Mouse (Mus musculus): ENCODE data around the gene Tex21.
"Not testable (repeated sequence)": the region's sequence is repeated elsewhere in the genome, so short reads cannot be mapped to it uniquely, and the experiment has no call there.

DNA sequence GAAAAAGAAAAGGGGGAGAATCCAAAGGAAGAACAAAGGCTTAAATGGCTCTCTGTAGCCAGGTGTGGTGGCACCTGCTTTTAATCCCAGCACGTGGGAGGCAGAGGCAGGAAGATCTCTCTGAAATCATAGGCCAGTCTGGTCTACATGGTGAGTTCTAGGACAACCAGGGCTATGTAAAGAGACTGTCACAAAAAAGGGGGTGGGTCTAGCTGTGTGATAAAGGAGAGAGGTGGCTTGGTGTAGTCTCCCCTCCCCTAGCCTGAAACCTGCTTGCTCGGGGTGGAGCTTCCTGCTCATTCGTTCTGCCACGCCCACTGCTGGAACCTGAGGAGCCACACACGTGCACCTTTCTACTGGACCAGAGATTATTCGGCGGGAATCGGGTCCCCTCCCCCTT lies 24.4 kb downstream of the Tex21 start:
- TF ChIP-seq CTCF (IDR thresholded peaks at IDR 0.05 in 2 of 3, conservative IDR thresholded peaks at IDR 0.05 in 1 of 3; ENCODE audit: control insufficient read depth in 1 of 3, insufficient read depth in 1 of 3, low read depth in 2 of 3, low read length in 3 of 3, poor library complexity in 1 of 3, severe bottlenecking in 1 of 3); MXI1 (IDR thresholded peaks at IDR 0.05; ENCODE audit: low read depth, low read length); EP300 (IDR thresholded peaks at IDR 0.05; ENCODE audit: low read depth in 1 of 2, low read length in 2 of 2); POLR2A (IDR thresholded peaks at IDR 0.05; ENCODE audit: control insufficient read depth in 1 of 2, insufficient read depth in 1 of 2, low read depth in 1 of 2, low read length in 2 of 2, poor library complexity in 1 of 2); ZMIZ1 (IDR thresholded peaks at IDR 0.05; ENCODE audit: low read depth, low read length); USF2 (IDR thresholded peaks at IDR 0.05; ENCODE audit: borderline replicate concordance in 1 of 2, insufficient read depth in 1 of 2, low read depth in 1 of 2, low read length in 2 of 2); HCFC1 (IDR thresholded peaks at IDR 0.05; ENCODE audit: low read depth, low read length); GABPA (IDR thresholded peaks at IDR 0.05; ENCODE audit: low read depth, low read length); RAD21 (IDR thresholded peaks at IDR 0.05; ENCODE audit: low read depth, low read length); ZNF384 (IDR thresholded peaks at IDR 0.05; ENCODE audit: low read depth, low read length); MAX (IDR thresholded peaks at IDR 0.05; ENCODE audit: low read length); MAFK (IDR thresholded peaks at IDR 0.05; ENCODE audit: borderline replicate concordance, low read depth, low read length); GATA1 (IDR thresholded peaks at IDR 0.05; ENCODE audit: low read depth, low read length); POLR2AphosphoS2 (IDR thresholded peaks at IDR 0.05; ENCODE audit: low read length): not testable (repeated sequence)

Data from MEL (cell line).